Mouse (Mus musculus) cerebellum, postnatal 4 days (tissue): ENCODE results near the gene Gemin6.
"Not testable (repeated sequence)": the region's sequence is repeated elsewhere in the genome, so short reads cannot be mapped to it uniquely, and the experiment has no call there.

Source experiments
- DNase-seq, 2 experiments: peaks; one replicate each; pipeline ENCODE4 v3.0.0; 2022; ENCODE audit warnings: low spot score in 2 of 2, mixed read lengths in 1 of 2

The Gemin6 gene

DNA sequence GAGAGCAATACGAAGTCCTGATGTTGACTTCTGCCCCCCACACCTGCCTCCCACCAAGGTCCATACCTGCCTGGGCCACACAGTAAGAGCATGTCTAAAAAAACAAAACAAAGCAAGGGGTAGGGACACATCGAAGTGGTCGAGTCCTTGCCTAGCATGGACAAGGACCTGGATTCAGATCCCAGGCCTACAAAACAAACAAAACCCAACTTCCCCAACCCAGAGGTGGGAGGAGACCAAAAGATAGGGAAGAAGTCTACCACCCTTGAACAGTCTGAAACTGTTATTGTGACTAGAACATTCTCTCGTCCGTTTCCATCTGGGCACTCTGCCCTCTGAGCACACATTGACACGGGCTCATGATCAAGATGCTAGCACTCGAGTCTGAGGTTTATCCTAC is 10.1 kb downstream of the Gemin6 start:
- no peak for DNase-seq

DNA sequence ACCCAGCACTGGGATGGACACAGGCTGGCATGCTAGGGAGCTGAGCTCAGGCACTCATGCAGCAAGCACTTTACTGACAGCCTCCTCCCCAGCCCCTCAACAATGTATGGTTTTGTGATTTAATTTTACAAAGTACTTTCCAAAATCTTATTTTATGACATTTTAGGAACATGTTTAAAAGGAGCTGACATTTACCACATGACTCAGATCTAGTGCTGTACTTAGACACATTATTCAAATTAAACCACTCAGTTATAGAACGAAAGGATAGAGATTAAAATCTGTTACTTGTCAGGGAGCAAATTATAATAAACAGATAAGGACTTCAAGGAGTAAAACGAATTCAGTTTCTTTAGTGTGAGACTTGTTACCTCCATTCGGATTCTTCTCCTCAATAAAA is 11.2 kb downstream of the Gemin6 start:
- no peak for DNase-seq

DNA sequence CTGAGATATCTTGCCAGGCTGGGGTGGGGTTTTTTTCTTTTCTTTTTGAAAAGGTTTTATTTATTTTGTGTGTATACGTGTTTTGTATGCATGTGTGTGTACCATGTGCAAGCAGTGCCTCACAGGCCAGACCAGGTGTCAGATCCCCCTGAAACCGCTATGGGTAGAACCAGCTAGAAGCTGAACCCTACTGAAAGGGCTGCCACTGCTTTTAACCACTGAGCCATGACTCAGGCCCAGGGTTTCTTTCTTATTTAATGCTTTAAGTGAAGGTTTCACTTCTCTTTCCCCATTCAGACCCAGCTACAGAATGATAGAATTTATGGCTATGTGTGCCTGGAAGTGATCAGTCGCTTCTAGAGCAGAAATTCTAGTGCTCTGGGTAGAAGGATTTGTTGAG is 12.6 kb downstream of the Gemin6 start:
- DNase-seq = no peak

DNA sequence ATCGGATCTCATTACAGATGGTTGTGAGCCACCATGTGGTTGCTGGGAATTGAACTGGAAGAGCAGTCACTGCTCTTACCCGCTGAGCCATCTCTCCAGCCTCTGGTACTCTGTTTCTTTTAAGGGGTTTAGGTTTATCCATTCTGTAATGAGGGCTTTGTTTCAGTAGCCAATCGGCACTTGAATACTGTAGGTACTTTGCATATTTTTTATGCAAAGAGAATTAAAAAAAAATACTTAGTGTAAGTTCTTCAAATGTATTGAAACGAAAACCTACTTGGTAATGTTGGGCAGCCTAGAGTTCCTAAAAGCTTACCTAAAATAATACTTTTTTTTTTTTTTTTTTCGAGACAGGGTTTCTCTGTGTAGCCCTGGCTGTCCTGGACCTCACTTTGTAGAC is 13.2 kb downstream of the Gemin6 start:
- no peak for DNase-seq

DNA sequence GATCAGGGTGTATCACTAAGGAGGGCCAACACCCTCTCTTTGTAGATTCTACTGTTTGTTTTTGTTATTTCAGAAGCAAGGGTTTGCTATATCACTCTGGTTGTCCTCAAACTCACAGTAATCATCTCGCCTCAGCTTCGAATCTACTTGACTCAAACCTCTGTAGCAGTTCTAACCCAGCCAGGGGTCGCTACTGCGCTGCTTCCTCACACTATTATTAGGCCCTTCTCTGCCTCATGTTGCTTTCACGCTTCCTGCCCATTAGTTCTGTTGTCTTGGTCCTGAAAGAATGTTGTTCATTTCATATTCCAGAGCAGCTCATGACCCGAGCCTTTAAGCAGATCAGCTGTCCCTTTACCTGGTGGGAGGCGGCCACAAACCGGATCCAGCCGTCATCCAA is 17.4 kb downstream of the Gemin6 start:
- no peak for DNase-seq

DNA sequence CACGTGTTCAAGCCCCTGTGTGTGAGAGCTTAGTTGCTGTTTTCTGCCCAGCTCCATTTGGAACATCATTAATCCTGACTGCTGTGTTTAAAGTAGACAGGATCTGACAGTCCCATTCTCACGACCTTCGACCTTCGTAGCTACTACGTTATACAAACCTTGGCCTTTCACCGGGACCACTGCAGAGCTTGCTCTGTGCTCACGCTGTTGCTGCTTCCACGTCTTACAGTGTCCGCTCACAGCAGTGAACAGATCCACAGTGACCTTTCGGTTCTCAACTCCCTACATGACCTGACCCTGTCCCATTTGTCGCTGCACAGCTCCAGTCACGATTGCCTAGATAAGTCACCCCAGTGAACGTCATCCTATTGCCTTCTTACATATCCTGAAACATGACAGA is 18.9 kb downstream of the Gemin6 start:
- no peak for DNase-seq

DNA sequence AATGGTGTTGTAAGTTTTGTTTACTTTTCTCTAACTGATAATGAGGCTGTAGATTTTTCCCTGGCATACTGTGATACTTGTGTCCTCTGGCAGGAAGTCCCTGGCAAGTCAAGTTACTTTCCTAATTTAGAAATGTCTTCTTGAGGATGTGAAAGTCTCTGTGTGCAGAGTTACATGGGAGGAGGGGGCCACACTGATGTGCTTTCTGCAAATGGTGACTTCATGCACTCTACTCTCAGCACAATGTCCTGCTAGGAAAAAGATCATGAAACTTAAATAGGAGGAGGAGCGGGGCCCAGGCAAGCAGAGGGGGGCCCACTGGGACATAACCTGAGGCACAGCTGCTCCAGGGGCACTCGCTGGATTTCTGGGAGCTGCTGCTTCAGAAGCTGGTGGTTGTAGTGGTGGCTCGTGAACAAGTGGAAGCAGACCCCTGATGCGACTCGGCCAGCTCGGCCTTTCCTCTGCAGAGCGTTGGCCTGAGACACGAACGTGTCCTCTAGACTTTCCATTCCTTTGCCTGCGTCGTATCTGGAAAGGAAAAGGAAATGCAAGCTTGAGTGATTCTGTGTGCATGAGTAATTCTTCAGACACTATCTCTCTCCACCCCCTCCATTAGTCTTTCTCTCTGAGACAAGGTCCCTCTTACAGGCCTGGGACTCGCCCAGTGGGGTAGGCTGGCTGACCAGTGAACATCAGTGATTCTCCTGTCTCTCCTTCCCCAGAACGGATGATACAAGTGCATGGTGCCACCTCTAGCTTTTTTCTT is 28.7 kb downstream of the Gemin6 start:
- no peak for DNase-seq

DNA sequence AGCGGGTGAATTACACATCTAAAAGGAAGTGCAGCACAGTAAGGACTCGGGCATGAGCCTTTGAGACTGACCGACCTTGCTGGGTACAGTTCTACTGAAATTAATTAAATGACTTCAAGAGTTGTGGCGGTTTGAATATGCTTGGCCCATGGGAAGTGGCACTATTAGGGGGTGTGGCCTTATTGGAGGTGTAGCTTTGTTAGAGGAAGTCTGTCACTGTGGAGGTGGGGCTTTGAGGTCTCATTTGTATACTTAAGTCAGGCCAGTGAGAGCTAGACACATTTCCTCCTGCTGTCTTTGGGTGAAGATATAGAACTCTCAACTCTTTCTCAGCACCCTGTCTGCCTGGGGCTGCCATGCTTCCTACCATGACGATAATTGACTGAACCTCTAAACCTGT is 30.2 kb downstream of the Gemin6 start:
- no peak for DNase-seq

DNA sequence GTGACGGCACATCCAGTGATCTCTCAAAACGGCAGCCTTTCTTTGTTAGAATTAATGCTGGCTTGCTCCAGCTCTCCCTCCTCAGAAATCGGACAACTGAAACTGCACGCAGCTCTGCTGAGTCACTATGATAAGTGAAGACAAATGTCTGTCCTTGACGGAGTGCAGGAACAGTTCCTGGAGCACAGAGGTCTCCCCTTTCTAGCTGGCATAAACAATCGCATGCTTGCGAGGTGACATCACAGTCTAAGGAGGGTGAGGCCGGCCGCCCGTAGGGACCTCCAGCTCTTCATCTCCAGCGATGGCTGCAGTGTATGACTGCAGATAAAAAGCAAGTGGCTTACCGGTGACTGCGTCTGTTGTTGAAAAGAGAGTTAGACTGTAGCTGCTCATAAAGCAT is 31.0 kb downstream of the Gemin6 start:
- no peak for DNase-seq

DNA sequence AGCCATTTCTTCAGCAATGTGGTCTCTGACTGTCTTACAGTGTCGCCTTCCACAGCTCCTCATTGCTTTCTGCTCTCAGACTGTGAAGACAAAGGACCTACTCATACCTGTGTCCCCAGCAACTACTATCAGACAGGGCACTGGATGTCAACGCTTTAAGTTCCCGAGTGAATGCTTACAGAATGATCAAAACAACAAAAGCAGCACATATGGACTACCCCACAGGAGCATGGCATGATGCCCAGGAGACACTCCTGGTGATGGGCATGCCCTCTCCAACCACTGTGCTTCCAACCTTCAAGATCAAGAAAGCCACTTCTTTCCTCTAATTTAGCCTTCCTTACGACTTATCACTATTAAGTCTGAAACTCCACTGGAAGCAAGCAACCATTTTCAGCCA is 42.8 kb downstream of the Gemin6 start:
- no peak for DNase-seq

DNA sequence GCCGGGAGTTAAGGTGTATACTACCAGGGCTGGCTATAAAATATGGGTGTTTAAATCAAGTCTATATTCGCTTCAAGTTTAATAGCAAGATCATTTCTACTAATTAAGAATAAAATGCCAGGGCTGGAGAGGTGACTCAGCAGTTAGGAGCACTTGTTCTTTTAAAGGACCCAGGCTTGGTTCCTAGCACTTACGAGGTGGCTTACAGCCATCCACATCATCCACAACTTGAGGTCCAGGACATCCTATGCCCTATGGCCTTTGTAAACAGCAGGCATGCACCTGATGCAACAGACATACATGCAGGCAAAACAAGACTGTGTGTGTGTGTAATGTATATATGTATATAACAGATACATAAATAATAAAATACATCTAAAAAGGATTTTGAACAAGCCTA is 43.9 kb downstream of the Gemin6 start:
- DNase-seq = no peak

DNA sequence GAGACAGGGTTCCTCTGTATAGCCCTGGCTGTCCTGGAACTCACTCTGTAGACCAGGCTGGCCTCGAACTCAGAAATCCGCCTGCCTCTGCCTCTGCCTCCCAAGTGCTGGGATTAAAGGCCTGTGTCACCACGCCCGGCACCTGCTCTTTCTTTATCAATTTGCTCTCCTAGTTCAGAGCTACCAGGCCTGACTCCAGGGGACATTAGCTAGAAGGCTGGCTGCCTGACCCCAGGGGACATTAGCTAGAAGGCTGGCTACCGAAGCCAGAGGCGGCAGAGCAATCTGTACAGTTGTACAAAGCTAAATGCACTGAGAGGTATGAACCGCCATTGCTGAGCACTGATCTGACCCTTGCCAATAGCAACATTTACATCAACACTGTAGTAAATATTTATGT is 46.4 kb downstream of the Gemin6 start:
- DNase-seq = not testable (repeated sequence)
